Mouse (Mus musculus): ENCODE data around the gene Med11.

- TF ChIP-seq CTCF (IDR thresholded peaks at IDR 0.05; ENCODE audit: extremely low read depth, insufficient read depth, low read length), result peak; percentile 79
- TF ChIP-seq POLR2A (IDR thresholded peaks at IDR 0.05; ENCODE audit: extremely low read depth, insufficient read depth, low read length), result no peak
Measured at GRCm38 (mm10) chr11:70413961-70414360, 37.8 kb upstream of the Med11 start.
